18 mouse cellular contexts compared by ENCODE assay signal in genomic region chr10:20621661-20622454, GRCm38 (mm10).
DNase-seq lines count a peak whose midpoint lies in the region; ATAC-seq and TF ChIP-seq lines count a peak whose summit lies in the region.
"Had no signal": no experiment of that assay in that cellular context is flagged by ENCODE, and none has a peak within 500 bp of the region (broad histone marks: within the 10 kb centered on the region; RNA-seq: fewer than 3 reads in every experiment).

No protein-coding gene starts in this region.

- no peaks in the 10 kb centered on the region; the same call in 1 of the 2 replicates for H3K4me1 ChIP-seq in liver, embryonic 16.5 days (ENCODE audit: control insufficient read depth, low read depth, low read length)
- no peaks in the 10 kb centered on the region; the same call in none of the 2 replicates for H3K4me1 ChIP-seq in liver, embryonic 11.5 days (replicated peaks; ENCODE audit: control insufficient read depth, insufficient read depth, low read length)
- peaks cover 21% of the 10 kb centered on the region for H3K4me1 ChIP-seq in kidney, adult 2 months (ENCODE audit: control insufficient read depth, insufficient read depth, low read length)
- H3K4me1 ChIP-seq: embryonic facial prominence, embryonic 10.5 days; hindbrain, embryonic 15.5 days; limb, embryonic 13.5 days had no signal

- H3K4me3 ChIP-seq in liver, embryonic 16.5 days (ENCODE audit: low read depth, low read length): no peak overlapping the region
- no peak overlapping the region for H3K4me3 ChIP-seq in liver, embryonic 11.5 days (ENCODE audit: low read depth, low read length)
- H3K4me3 ChIP-seq in kidney, adult 2 months (ENCODE audit: insufficient read depth, low read depth, low read length): no peak overlapping the region
- H3K4me3 ChIP-seq: embryonic facial prominence, embryonic 10.5 days; heart, embryonic 13.5 days; hindbrain, embryonic 15.5 days; limb, embryonic 13.5 days had no signal

- no peak overlapping the region for H3K4me2 ChIP-seq in liver, embryonic 16.5 days (ENCODE audit: low read depth, low read length)
- no peak overlapping the region for H3K4me2 ChIP-seq in liver, embryonic 11.5 days
- H3K4me2 ChIP-seq: heart, embryonic 13.5 days; hindbrain, embryonic 15.5 days; limb, embryonic 13.5 days; lung, embryonic 14.5 days; midbrain, embryonic 11.5 days had no signal

- no peaks in the 10 kb centered on the region for H3K36me3 ChIP-seq in liver, embryonic 16.5 days (ENCODE audit: control insufficient read depth, insufficient read depth)
- H3K36me3 ChIP-seq in liver, embryonic 11.5 days (ENCODE audit: control insufficient read depth, insufficient read depth, low read length): no peaks in the 10 kb centered on the region
- no peaks in the 10 kb centered on the region for H3K36me3 ChIP-seq in kidney, adult 2 months (ENCODE audit: control insufficient read depth, insufficient read depth, low read length)
- H3K36me3 ChIP-seq: embryonic facial prominence, embryonic 10.5 days; hindbrain, embryonic 15.5 days; limb, embryonic 13.5 days had no signal

- DNase-seq in liver, embryonic 11.5 days (ENCODE audit: low spot score): no peak
- peak; percentile 77 for DNase-seq in kidney, adult 2 months
- peak; percentile 33 for DNase-seq in kidney, postnatal 10 days
- DNase-seq in layer of hippocampus, postnatal 25 days (ENCODE audit: extremely low spot score in 1 of 2, low spot score in 1 of 2): no peak
- no peak for DNase-seq in neural tube, embryonic 10.5 days (ENCODE audit: extremely low spot score, low spot score)
- DNase-seq: B cell, adult 2 months; cerebellum, adult 2 months; heart, postnatal 4 days; layer of hippocampus, postnatal 36 days; lung, embryonic 14.5 days; lung, postnatal 4 days had no signal

- TF ChIP-seq CTCF in kidney, adult 2 months (conservative IDR thresholded peaks at IDR 0.05; ENCODE audit: insufficient read depth, insufficient read length, low read depth, low read length): no peak

- ATAC-seq in liver, embryonic 16.5 days (ENCODE audit: low read depth): peak; percentile 51
- ATAC-seq in liver, embryonic 11.5 days (replicated peaks; ENCODE audit: low FRiP score): no peak
- no peak for ATAC-seq in megakaryocyte-erythroid progenitor cell, adult 5-6 weeks (replicated peaks; ENCODE audit: low FRiP score, low TSS enrichment, poor library complexity, severe bottlenecking)

- H3K27ac ChIP-seq in liver, embryonic 16.5 days (ENCODE audit: low read length): peak overlapping the region; percentile 19
- no peak overlapping the region for H3K27ac ChIP-seq in liver, embryonic 11.5 days (ENCODE audit: low read depth, low read length)
- H3K27ac ChIP-seq in kidney, adult 2 months (ENCODE audit: insufficient read depth, low read depth, low read length): peak overlapping the region; percentile 71
- H3K27ac ChIP-seq: embryonic facial prominence, embryonic 10.5 days; heart, embryonic 13.5 days; hindbrain, embryonic 15.5 days; limb, embryonic 13.5 days had no signal

- H3K27me3 ChIP-seq in liver, embryonic 16.5 days (ENCODE audit: control insufficient read depth, insufficient read depth, low read depth, low read length): no peaks in the 10 kb centered on the region
- H3K27me3 ChIP-seq in liver, embryonic 11.5 days (replicated peaks; ENCODE audit: control insufficient read depth, insufficient read depth, low read length): no peaks in the 10 kb centered on the region
- H3K27me3 ChIP-seq in kidney, adult 2 months (replicated peaks; ENCODE audit: control insufficient read depth, insufficient read depth, low read length): no peaks in the 10 kb centered on the region
- H3K27me3 ChIP-seq: heart, embryonic 13.5 days; hindbrain, embryonic 15.5 days; limb, embryonic 13.5 days had no signal

- H3K9ac ChIP-seq in liver, embryonic 16.5 days (ENCODE audit: low read depth, low read length): no peak overlapping the region
- no peak overlapping the region for H3K9ac ChIP-seq in liver, embryonic 11.5 days (ENCODE audit: low read depth, low read length)
- H3K9ac ChIP-seq: heart, embryonic 13.5 days; hindbrain, embryonic 15.5 days; limb, embryonic 13.5 days; lung, embryonic 14.5 days had no signal

- 56% methylated on average over 8 of the region's 8 CpGs for WGBS in liver, embryonic 16.5 days (ENCODE audit: insufficient replicate concordance)
- WGBS in liver, embryonic 11.5 days: 66% methylated on average over 8 of the region's 8 CpGs
- 29% methylated on average over 8 of the region's 8 CpGs for WGBS in kidney, adult 2 months

- no peaks in the 10 kb centered on the region for H3K9me3 ChIP-seq in liver, embryonic 16.5 days (replicated peaks; ENCODE audit: control insufficient read depth, low read length)
- H3K9me3 ChIP-seq in liver, embryonic 11.5 days (ENCODE audit: control insufficient read depth, low read length): no peaks in the 10 kb centered on the region
- H3K9me3 ChIP-seq: embryonic facial prominence, embryonic 10.5 days; heart, embryonic 13.5 days; hindbrain, embryonic 15.5 days; limb, embryonic 13.5 days had no signal

- no peak for TF ChIP-seq POLR2A in kidney, adult 2 months (IDR thresholded peaks at IDR 0.05; ENCODE audit: low read depth, low read length)

Comparison
In these comparisons a context has a peak if more than half of its experiments do, and no peak if none do; other contexts are left out.
1. DNase-seq: peak in kidney, adult 2 months (single experiment) and kidney, postnatal 10 days (single experiment); none in liver, embryonic 11.5 days (single experiment), layer of hippocampus, postnatal 25 days (0 of 2) and neural tube, embryonic 10.5 days (single experiment).